Mouse (Mus musculus) midbrain, embryonic 11.5 days (tissue): ENCODE measurements around the gene Rpl23. TPM values are rescaled to one million over a fixed set of nuclear protein-coding genes. Genes with fewer than 3 reads are reported as not detected.

Source experiments
- ATAC-seq: fragments of 200-750 bp; cut with Nextera tagmentation; 2 replicates; pipeline ENCODE4 v1.8.0; 2017; ENCODE audit warnings: moderate TSS enrichment, moderate library complexity; ENCODE audit not compliant: low FRiP score
- DNase-seq: peaks from one replicate; pipeline ENCODE4 v3.0.0; 2015; ENCODE audit warnings: low spot score; ENCODE audit errors: missing footprints
- H3K27ac ChIP-seq: fragments of 300-500 bp; sonication (generic); 2 replicates; pipeline ENCODE4 v1.5.1; 2014; ENCODE audit warnings: low read depth, low read length
- H3K27me3 ChIP-seq: fragments of 300-500 bp; sonication (generic); 2 replicates; pipeline ENCODE4 v1.6.1; 2014; ENCODE audit warnings: mild to moderate bottlenecking, low read length, moderate library complexity, mixed read lengths; ENCODE audit not compliant: control insufficient read depth, insufficient read depth
- H3K36me3 ChIP-seq: fragments of 300-500 bp; sonication (generic); 2 replicates; pipeline ENCODE4 v1.6.1; 2014; ENCODE audit warnings: mild to moderate bottlenecking, low read length, moderate library complexity, mixed read lengths; ENCODE audit not compliant: control insufficient read depth, insufficient read depth
- H3K4me1 ChIP-seq: fragments of 300-500 bp; sonication (generic); 2 replicates; pipeline ENCODE4 v1.6.1; 2014; ENCODE audit warnings: low read length; ENCODE audit not compliant: control insufficient read depth, insufficient read depth
- H3K4me2 ChIP-seq: fragments of 300-500 bp; sonication (generic); 2 replicates; pipeline ENCODE4 v1.6.1; 2014; ENCODE audit warnings: mild to moderate bottlenecking, moderate library complexity
- H3K4me3 ChIP-seq: fragments of 300-500 bp; sonication (generic); 2 replicates; pipeline ENCODE4 v1.5.1; 2014; ENCODE audit warnings: low read depth, low read length
- H3K9ac ChIP-seq: fragments of 300-500 bp; sonication (generic); 2 replicates; pipeline ENCODE4 v1.6.1; 2014; ENCODE audit warnings: low read length
- H3K9me3 ChIP-seq: fragments of 300-500 bp; sonication (generic); 2 replicates; pipeline ENCODE4 v1.6.1; 2016; ENCODE audit warnings: low read length; ENCODE audit not compliant: control insufficient read depth
- WGBS: fragments of 180-500 bp; shearing (Covaris S2); extraction: QIAGEN DNeasy Blood & Tissue Kit; methylation state at CpG from one replicate; pipeline ENCODE4 v1.1.7; 2014; 5-methylcytosine and 5-hydroxymethylcytosine counted together
- polyA plus RNA-seq: library from polyadenylated mRNA; unstranded; fragments of >200 nt; fragmentation: Nextera tagmentation; extraction: Ambion mirVana; gene quantifications from 2 replicates; pipeline ENCODE4 v1.2.1, GENCODE M21; 2014

Rpl23 gene
- 441 and 443 TPM in 2 replicates for polyA plus RNA-seq

GRCm38 (mm10) chr11:97781832-97782563, at the start of gene Rpl23:
Gene Rpl23, minus strand, starts transcription at chr11:97782437.
- DNase-seq = peak; percentile 100
- under 1% methylated on average over 67 of the region's 67 CpGs for WGBS
- Histone ChIP-seq H3K4me3 (peak within 1 kb of the TSS; percentile 99), H3K36me3 (peaks cover 20% of the 10 kb centered on the region), H3K9me3 (no peaks in the 10 kb centered on the region), H3K4me2 (peak within 1 kb of the TSS; percentile 83), H3K27me3 (no peaks in the 10 kb centered on the region), H3K4me1 (peaks cover 8% of the 10 kb centered on the region), H3K27ac (peak within 1 kb of the TSS; percentile 88), H3K9ac (peak within 1 kb of the TSS; percentile 98)
- peak; percentile 93 for ATAC-seq

GRCm38 (mm10) chr11:97832001-97832400, 49.8 kb upstream of the Rpl23 start:
- H3K27ac ChIP-seq = no peak overlapping the region
- no peak overlapping the region for H3K4me3 ChIP-seq
- no peaks in the 10 kb centered on the region for H3K9me3 ChIP-seq
- no peak overlapping the region for H3K4me2 ChIP-seq
- no peak overlapping the region for H3K9ac ChIP-seq
- DNase-seq (no peak), ATAC-seq (no peak)
- WGBS = 87% methylated on average over 11 of the region's 11 CpGs
- no peaks in the 10 kb centered on the region for H3K27me3 ChIP-seq
- no peaks in the 10 kb centered on the region for H3K4me1 ChIP-seq
- peaks cover 4% of the 10 kb centered on the region; the same call in 1 of the 2 replicates for H3K36me3 ChIP-seq

- no peak overlapping the region for H3K4me3 ChIP-seq
- H3K27me3 ChIP-seq = no peaks in the 10 kb centered on the region
- no peaks in the 10 kb centered on the region for H3K4me1 ChIP-seq
- ATAC-seq (no peak), DNase-seq (peak; percentile 76)
- no peaks in the 10 kb centered on the region for H3K9me3 ChIP-seq
- H3K36me3 ChIP-seq = peaks cover 2% of the 10 kb centered on the region; the same call in 1 of the 2 replicates
- no peak overlapping the region for H3K9ac ChIP-seq
- H3K4me2 ChIP-seq = no peak overlapping the region
- WGBS = 85% methylated on average over 6 of the region's 6 CpGs
- H3K27ac ChIP-seq = no peak overlapping the region
These were observed 48.3 kb upstream of the Rpl23 start for GRCm38 (mm10) chr11:97830501-97830900.

GRCm38 (mm10) chr11:97829913-97830476, 47.8 kb upstream of the Rpl23 start:
- DNase-seq = peak; percentile 57
- WGBS = 90% methylated on average over 12 of the region's 12 CpGs
- Histone ChIP-seq H3K4me3 (no peak overlapping the region), H3K4me1 (no peaks in the 10 kb centered on the region), H3K9me3 (no peaks in the 10 kb centered on the region), H3K27me3 (no peaks in the 10 kb centered on the region), H3K9ac (no peak overlapping the region), H3K36me3 (peaks cover 2% of the 10 kb centered on the region; the same call in 1 of the 2 replicates), H3K4me2 (no peak overlapping the region), H3K27ac (no peak overlapping the region)
- no peak for ATAC-seq

GRCm38 (mm10) chr11:97829365-97829764, 47.1 kb upstream of the Rpl23 start:
- Histone ChIP-seq H3K9ac (no peak overlapping the region), H3K27me3 (no peaks in the 10 kb centered on the region), H3K27ac (no peak overlapping the region), H3K36me3 (0 out of 2 replicates have a peak, but pooled peaks cover 3% of the 10 kb centered on the region), H3K9me3 (no peaks in the 10 kb centered on the region), H3K4me1 (no peaks in the 10 kb centered on the region), H3K4me3 (no peak overlapping the region), H3K4me2 (no peak overlapping the region)
- WGBS = 95% methylated on average over 7 of the region's 7 CpGs
- DNase-seq = peak; percentile 41
- no peak for ATAC-seq

GRCm38 (mm10) chr11:97827654-97828053, 45.4 kb upstream of the Rpl23 start:
- Histone ChIP-seq H3K27ac (no peak overlapping the region), H3K4me1 (no peaks in the 10 kb centered on the region), H3K4me3 (no peak overlapping the region), H3K4me2 (no peak overlapping the region), H3K36me3 (0 out of 2 replicates have a peak, but pooled peaks cover 3% of the 10 kb centered on the region), H3K9ac (no peak overlapping the region), H3K9me3 (no peaks in the 10 kb centered on the region), H3K27me3 (no peaks in the 10 kb centered on the region)
- WGBS = 88% methylated on average over 6 of the region's 6 CpGs
- peak; percentile 75 for DNase-seq
- no peak for ATAC-seq

GRCm38 (mm10) chr11:97826414-97826813, 44.2 kb upstream of the Rpl23 start:
- Histone ChIP-seq H3K9me3 (no peaks in the 10 kb centered on the region), H3K4me3 (no peak overlapping the region), H3K4me2 (no peak overlapping the region), H3K27ac (no peak overlapping the region), H3K27me3 (no peaks in the 10 kb centered on the region), H3K36me3 (0 out of 2 replicates have a peak, but pooled peaks cover 3% of the 10 kb centered on the region), H3K9ac (no peak overlapping the region), H3K4me1 (peaks cover under 1% of the 10 kb centered on the region; the same call in 1 of the 2 replicates)
- DNase-seq (no peak), ATAC-seq (no peak)
- WGBS = 83% methylated on average over 7 of the region's 7 CpGs

GRCm38 (mm10) chr11:97825971-97826370, 43.7 kb upstream of the Rpl23 start:
- no peak overlapping the region for H3K27ac ChIP-seq
- no peak overlapping the region for H3K4me2 ChIP-seq
- H3K36me3 ChIP-seq = 0 out of 2 replicates have a peak, but pooled peaks cover 3% of the 10 kb centered on the region
- H3K9ac ChIP-seq = no peak overlapping the region
- H3K9me3 ChIP-seq = no peaks in the 10 kb centered on the region
- ATAC-seq = no peak
- H3K4me1 ChIP-seq = peaks cover 4% of the 10 kb centered on the region; the same call in 1 of the 2 replicates
- 86% methylated on average over 9 of the region's 9 CpGs for WGBS
- no peaks in the 10 kb centered on the region for H3K27me3 ChIP-seq
- no peak overlapping the region for H3K4me3 ChIP-seq
- no peak for DNase-seq

- no peaks in the 10 kb centered on the region for H3K9me3 ChIP-seq
- no peak overlapping the region for H3K4me3 ChIP-seq
- H3K4me2 ChIP-seq = no peak overlapping the region
- DNase-seq (no peak), ATAC-seq (no peak)
- no peaks in the 10 kb centered on the region for H3K27me3 ChIP-seq
- WGBS = 88% methylated on average over 10 of the region's 10 CpGs
- H3K9ac ChIP-seq = no peak overlapping the region
- peaks cover 4% of the 10 kb centered on the region; the same call in 1 of the 2 replicates for H3K4me1 ChIP-seq
- no peak overlapping the region for H3K27ac ChIP-seq
- 0 out of 2 replicates have a peak, but pooled peaks cover 3% of the 10 kb centered on the region for H3K36me3 ChIP-seq
These were observed 43.1 kb upstream of the Rpl23 start for GRCm38 (mm10) chr11:97825295-97825694.
